Mouse (Mus musculus) forebrain, embryonic 16.5 days (tissue): ENCODE data around the gene Kctd11. TPM values are rescaled to one million over a fixed set of nuclear protein-coding genes. Genes with fewer than 3 reads are reported as not detected.

ENCODE experiments used
- ATAC-seq: fragments of 200-750 bp; cut with Nextera tagmentation; 2 replicates; pipeline ENCODE4 v1.8.0; 2017; ENCODE audit warnings: mild to moderate bottlenecking, moderate library complexity
- H3K27ac ChIP-seq: fragments of 300-500 bp; sonication (generic); 2 replicates; pipeline ENCODE4 v1.5.1; 2014; ENCODE audit warnings: low read length, control low read depth
- H3K27me3 ChIP-seq: fragments of 300-500 bp; sonication (generic); replicated peaks from 2 replicates; pipeline ENCODE4 v1.6.1; 2014; ENCODE audit warnings: low read length; ENCODE audit not compliant: control insufficient read depth, insufficient read depth
- H3K36me3 ChIP-seq: fragments of 300-500 bp; sonication (generic); 2 replicates; pipeline ENCODE4 v1.6.1; 2014; ENCODE audit not compliant: control insufficient read depth, insufficient read depth
- H3K4me1 ChIP-seq: fragments of 300-500 bp; sonication (generic); replicated peaks from 2 replicates; pipeline ENCODE4 v1.6.1; 2014; ENCODE audit warnings: low read length; ENCODE audit not compliant: control insufficient read depth, insufficient read depth
- H3K4me2 ChIP-seq: fragments of 300-500 bp; sonication (generic); 2 replicates; pipeline ENCODE4 v1.6.1; 2014; ENCODE audit warnings: mild to moderate bottlenecking, low read length, control low read depth
- H3K4me3 ChIP-seq: fragments of 300-500 bp; sonication (generic); replicated peaks from 2 replicates; pipeline ENCODE4 v1.5.1; 2014; ENCODE audit warnings: mild to moderate bottlenecking, low read length, control low read depth
- H3K9ac ChIP-seq: fragments of 300-500 bp; sonication (generic); replicated peaks from 2 replicates; pipeline ENCODE4 v1.6.1; 2014; ENCODE audit warnings: low read depth, low read length, control low read depth
- H3K9me3 ChIP-seq: fragments of 300-500 bp; sonication (generic); 2 replicates; pipeline ENCODE4 v1.6.1; 2016; ENCODE audit warnings: low read length; ENCODE audit not compliant: control insufficient read depth
- WGBS: fragments of 180-500 bp; shearing (Covaris S2); extraction: QIAGEN DNeasy Blood & Tissue Kit; methylation state at CpG from one replicate; pipeline ENCODE4 v1.1.7; 2014; 5-methylcytosine and 5-hydroxymethylcytosine counted together
- polyA plus RNA-seq: library from polyadenylated mRNA; unstranded; fragments of >200 nt; fragmentation: Nextera tagmentation; extraction: Ambion mirVana; gene quantifications from 2 replicates; pipeline ENCODE4 v1.2.1, GENCODE M21; 2015

Gene Kctd11
- polyA plus RNA-seq, 1 experiment from 2014 or later, result 1.3 TPM

DNA sequence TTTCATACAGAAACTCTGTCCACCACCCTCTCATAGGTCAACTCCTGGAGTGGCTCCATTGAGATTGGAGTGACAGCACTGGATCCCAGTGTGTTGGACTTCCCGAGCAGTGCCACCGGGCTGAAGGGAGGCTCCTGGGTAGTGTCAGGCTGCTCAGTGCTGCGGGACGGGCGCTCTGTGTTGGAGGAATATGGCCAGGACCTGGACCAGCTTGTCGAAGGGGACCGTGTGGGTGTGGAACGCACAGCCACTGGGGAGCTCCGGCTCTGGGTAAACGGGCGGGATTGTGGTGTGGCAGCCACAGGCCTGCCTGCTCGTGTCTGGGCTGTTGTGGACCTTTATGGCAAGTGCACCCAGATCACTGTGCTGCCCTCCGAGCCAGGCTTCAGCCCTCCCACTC is 21.8 kb upstream of the Kctd11 start:
- no peak overlapping the region for H3K27ac ChIP-seq
- H3K4me2 ChIP-seq, result no peak overlapping the region; the same call in 1 of the 2 replicates
- no peak overlapping the region for H3K9ac ChIP-seq
- H3K9me3 ChIP-seq, result no peaks in the 10 kb centered on the region
- peaks cover 32% of the 10 kb centered on the region for H3K36me3 ChIP-seq
- ATAC-seq, result no peak
- WGBS, result 89% methylated on average over 13 of the region's 13 CpGs
- no peak overlapping the region; the same call in 1 of the 2 replicates for H3K4me3 ChIP-seq
- H3K4me1 ChIP-seq, result peaks cover 31% of the 10 kb centered on the region
- no peaks in the 10 kb centered on the region for H3K27me3 ChIP-seq

DNA sequence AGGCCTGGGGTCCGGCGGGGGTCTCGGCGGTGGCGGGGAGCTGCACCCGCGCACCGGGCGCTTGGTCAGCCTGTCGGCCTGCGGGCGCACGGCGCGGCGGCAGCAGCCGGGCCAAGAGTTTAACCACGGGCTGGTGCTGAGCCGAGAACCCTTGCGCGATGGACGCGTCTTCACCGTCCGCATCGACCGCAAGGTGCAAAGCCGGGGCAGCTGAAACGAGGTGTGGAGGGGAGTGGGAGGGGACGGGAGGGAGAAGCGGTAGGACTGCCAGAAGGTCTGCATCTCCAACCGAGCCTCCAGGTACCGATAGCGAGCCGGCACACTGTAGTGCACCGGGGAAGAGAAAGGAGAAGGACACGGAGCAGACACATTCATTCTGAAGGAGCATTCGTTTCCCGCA is 20.8 kb upstream of the Kctd11 start:
- H3K36me3 ChIP-seq, result peaks cover 24% of the 10 kb centered on the region
- peak overlapping the region; percentile 78 for H3K4me3 ChIP-seq
- no peak for ATAC-seq
- H3K9ac ChIP-seq, result peak overlapping the region; percentile 92
- H3K27ac ChIP-seq, result peak overlapping the region; percentile 98
- no peaks in the 10 kb centered on the region for H3K27me3 ChIP-seq
- whole genome bisulfite sequencing, result under 1% methylated on average over 36 of the region's 39 CpGs
- peak overlapping the region; percentile 92 for H3K4me2 ChIP-seq
- H3K9me3 ChIP-seq, result no peaks in the 10 kb centered on the region
- H3K4me1 ChIP-seq, result peaks cover 31% of the 10 kb centered on the region

DNA sequence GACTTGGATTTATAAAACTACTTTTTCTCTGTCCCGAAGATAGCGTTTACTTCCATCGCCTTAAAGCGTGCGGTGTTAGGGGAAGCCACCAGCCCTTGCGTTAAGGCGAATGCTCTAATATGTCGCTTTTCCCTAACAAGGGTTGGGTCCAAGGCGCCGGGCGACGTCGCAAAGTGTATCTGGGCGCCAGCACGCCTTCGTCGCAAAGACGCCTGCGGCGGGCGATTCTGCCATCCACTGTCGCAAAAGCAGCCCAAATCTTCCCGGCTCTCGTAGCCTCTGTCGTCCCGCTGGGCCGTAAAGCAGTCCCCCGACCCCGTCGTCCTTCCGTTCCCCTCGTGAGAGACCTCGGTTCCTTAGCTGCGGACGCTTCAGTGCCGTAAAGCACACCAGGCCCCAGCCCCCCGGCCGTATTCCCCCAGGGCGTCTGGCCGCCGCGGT is 20.2 kb upstream of the Kctd11 start:
- peak; percentile 74 for ATAC-seq
- WGBS, result under 1% methylated on average over 40 of the region's 42 CpGs

DNA sequence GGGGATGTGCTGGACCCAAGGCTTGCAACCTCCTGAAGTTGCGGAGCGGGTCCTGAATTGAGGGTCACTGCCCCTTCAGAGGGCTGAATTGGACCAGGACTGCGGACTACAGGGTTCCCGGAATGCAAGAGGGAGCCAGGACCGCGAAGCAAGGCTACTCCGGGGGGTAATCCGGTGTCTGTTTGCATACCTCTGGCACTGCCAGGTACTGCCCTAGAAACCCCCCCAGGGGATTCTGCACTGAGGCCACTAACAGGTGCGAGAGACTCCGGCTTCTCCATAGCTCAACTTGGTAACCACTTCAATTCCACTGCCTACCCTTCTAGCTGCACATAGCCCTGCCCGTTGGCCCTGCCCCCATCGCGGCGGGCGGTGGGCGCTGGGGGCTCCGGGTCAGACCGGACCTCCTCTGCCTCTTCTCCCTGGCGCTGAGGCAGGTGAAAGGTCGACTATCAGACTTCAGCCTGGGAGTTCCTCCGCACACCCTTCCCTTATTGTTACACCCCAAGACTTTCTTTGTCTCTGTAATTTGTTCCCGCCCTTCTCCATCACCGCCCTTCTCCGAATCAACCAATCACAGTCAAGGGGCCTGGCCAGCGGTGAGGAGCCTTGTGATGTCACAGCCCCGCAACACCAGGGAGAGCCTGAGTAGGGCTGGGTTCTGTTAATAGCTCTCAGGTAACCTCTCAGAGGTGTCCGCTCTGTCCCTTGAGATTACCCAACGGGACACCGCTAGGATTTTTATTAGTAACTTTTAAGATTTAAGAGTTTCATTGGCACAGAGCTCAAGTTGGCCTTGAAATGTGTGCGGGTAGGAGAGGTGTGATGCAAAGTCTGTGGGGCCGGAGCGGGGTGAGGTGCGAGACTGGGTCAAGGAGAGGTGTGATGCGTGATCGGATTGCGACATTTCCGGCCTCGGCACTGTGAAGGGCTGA is 19.5 kb upstream of the Kctd11 start, which contains the start of the genes 2810408A11Rik and Neurl4:
TSS of gene 2810408A11Rik (minus strand) at position 517 of the 935 bp plus-strand sequence.
TSS of gene Neurl4 (plus strand) at position 602 of the 935 bp plus-strand sequence.
- H3K4me1 ChIP-seq, result peaks cover 31% of the 10 kb centered on the region
- H3K4me2 ChIP-seq, result peak within 1 kb of the TSS; percentile 92
- peak within 1 kb of the TSS; percentile 78 for H3K4me3 ChIP-seq
- peaks cover 14% of the 10 kb centered on the region for H3K36me3 ChIP-seq
- WGBS, result under 1% methylated on average over 38 of the region's 38 CpGs
- H3K27me3 ChIP-seq, result no peaks in the 10 kb centered on the region
- H3K27ac ChIP-seq, result peak within 1 kb of the TSS; percentile 98
- peak; percentile 96 for ATAC-seq
- peak within 1 kb of the TSS; percentile 92 for H3K9ac ChIP-seq
- no peaks in the 10 kb centered on the region for H3K9me3 ChIP-seq

More for the DNA sequence above, 20.2 kb upstream of the Kctd11 start:
- peak overlapping the region; percentile 78 for H3K4me3 ChIP-seq
- H3K9ac ChIP-seq, result peak overlapping the region; percentile 92
- H3K4me2 ChIP-seq, result peak overlapping the region; percentile 92
- H3K27ac ChIP-seq, result peak overlapping the region; percentile 98
- peaks cover 18% of the 10 kb centered on the region for H3K36me3 ChIP-seq
- peaks cover 31% of the 10 kb centered on the region for H3K4me1 ChIP-seq
- H3K27me3 ChIP-seq, result no peaks in the 10 kb centered on the region
- H3K9me3 ChIP-seq, result no peaks in the 10 kb centered on the region

DNA sequence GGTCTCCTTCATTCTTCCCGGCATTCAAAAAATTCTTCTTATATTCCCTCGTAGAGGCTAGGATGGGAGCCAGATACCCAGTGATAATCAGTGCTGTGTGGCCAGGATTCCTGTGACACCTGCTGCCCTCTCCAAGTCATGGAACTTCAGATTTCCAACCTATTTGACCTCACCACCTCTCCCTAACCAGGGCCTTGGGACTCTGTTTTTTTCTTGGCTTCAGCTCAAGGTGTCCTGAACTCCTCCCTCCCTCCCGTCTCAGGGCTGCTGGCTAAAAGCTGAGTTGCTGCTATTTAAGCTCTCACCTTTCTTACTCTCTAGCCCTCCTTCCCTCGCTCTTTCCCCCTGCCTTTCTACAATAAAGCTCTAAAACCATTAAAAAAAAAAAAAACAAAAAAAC is 18.7 kb upstream of the Kctd11 start:
- 13% methylated on average over 4 of the region's 4 CpGs for WGBS
- H3K27ac ChIP-seq, result peak overlapping the region; percentile 98
- H3K27me3 ChIP-seq, result no peaks in the 10 kb centered on the region
- H3K9ac ChIP-seq, result peak overlapping the region; percentile 92
- H3K9me3 ChIP-seq, result no peaks in the 10 kb centered on the region
- peak overlapping the region; percentile 92 for H3K4me2 ChIP-seq
- ATAC-seq, result no peak
- peaks cover 11% of the 10 kb centered on the region for H3K36me3 ChIP-seq
- peaks cover 31% of the 10 kb centered on the region for H3K4me1 ChIP-seq
- H3K4me3 ChIP-seq, result peak overlapping the region; percentile 78

DNA sequence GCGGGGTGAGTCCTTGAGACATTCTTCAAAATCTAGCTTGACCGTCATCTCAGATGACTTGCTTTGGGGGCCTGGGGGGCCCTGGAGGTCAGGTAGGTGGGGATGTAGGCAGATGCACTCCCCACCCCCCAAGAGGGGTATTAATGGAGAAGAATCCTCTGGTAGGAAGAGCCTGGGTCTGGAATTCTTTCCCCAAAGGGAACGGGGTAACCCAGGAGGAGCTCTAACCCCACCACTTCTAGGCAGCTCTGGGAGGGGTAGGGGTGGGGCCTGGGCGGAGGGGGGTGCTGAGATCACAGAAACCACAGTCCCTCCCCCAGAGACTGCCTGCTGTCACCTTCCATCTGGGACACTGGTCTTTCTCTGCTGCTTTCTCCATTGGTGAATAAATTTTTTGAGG is 14.1 kb upstream of the Kctd11 start, which contains the start of gene Acap1:
TSS of gene Acap1 (minus strand) at position 249 of the 400 bp plus-strand sequence.
- 76% methylated on average over 4 of the region's 4 CpGs for WGBS
- H3K27ac ChIP-seq, result no peak within 1 kb of the TSS
- no peak within 1 kb of the TSS for H3K4me2 ChIP-seq
- ATAC-seq, result no peak
- H3K4me1 ChIP-seq, result peaks cover 19% of the 10 kb centered on the region
- H3K36me3 ChIP-seq, result no peaks in the 10 kb centered on the region
- no peaks in the 10 kb centered on the region for H3K27me3 ChIP-seq
- no peak within 1 kb of the TSS for H3K4me3 ChIP-seq
- no peaks in the 10 kb centered on the region for H3K9me3 ChIP-seq
- H3K9ac ChIP-seq, result no peak within 1 kb of the TSS

DNA sequence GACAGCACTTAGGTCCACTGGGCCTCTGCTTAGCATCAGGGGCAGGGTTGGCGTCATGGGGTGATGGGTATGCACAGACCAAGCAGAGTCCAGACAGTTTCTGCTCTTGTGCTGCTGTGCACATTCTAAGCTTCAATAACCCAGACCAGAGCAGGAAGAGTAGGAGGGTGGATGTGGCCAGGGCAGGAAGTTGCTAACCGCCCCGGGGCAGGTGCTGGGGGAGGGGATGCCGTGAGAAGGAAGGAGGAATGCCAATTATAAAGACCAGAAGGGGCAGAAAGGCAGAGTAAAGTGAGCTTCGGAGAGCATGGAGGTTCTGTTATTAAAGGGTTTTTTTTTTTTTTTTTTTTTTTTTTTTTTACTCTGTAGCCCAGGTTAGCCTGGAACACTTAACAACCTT is 13.5 kb upstream of the Kctd11 start:
- H3K4me1 ChIP-seq, result peaks cover 16% of the 10 kb centered on the region
- no peak overlapping the region for H3K4me2 ChIP-seq
- no peak overlapping the region for H3K4me3 ChIP-seq
- WGBS, result 85% methylated on average over 5 of the region's 5 CpGs
- no peaks in the 10 kb centered on the region for H3K36me3 ChIP-seq
- no peak for ATAC-seq
- no peaks in the 10 kb centered on the region for H3K9me3 ChIP-seq
- H3K27ac ChIP-seq, result no peak overlapping the region
- no peaks in the 10 kb centered on the region for H3K27me3 ChIP-seq
- no peak overlapping the region for H3K9ac ChIP-seq

DNA sequence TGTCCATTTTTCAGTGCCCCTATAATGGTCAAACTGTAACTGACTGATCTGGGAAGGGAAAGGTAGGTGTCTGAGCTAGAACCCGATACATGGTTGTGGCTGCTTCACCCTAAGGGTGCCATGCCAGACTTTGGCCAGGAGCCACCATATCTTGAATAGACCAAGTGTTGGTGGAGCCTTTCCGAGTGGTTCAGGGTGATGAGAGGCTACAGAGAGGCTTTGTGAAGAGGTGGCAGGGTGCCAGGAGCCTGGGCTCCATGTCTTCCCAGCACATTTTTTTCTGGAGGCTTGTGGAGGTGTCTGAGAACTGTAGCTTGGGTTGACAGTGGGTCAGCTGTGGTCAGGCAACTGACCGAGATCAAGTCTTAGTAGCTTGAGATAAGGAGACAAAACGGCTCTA is 10.3 kb upstream of the Kctd11 start:
- Histone ChIP-seq H3K9ac (no peak overlapping the region), H3K4me2 (no peak overlapping the region), H3K36me3 (no peaks in the 10 kb centered on the region), H3K4me3 (no peak overlapping the region), H3K27me3 (no peaks in the 10 kb centered on the region), H3K4me1 (no peaks in the 10 kb centered on the region), H3K9me3 (no peaks in the 10 kb centered on the region), H3K27ac (no peak overlapping the region)
- 60% methylated on average over 4 of the region's 4 CpGs for WGBS
- no peak for ATAC-seq

DNA sequence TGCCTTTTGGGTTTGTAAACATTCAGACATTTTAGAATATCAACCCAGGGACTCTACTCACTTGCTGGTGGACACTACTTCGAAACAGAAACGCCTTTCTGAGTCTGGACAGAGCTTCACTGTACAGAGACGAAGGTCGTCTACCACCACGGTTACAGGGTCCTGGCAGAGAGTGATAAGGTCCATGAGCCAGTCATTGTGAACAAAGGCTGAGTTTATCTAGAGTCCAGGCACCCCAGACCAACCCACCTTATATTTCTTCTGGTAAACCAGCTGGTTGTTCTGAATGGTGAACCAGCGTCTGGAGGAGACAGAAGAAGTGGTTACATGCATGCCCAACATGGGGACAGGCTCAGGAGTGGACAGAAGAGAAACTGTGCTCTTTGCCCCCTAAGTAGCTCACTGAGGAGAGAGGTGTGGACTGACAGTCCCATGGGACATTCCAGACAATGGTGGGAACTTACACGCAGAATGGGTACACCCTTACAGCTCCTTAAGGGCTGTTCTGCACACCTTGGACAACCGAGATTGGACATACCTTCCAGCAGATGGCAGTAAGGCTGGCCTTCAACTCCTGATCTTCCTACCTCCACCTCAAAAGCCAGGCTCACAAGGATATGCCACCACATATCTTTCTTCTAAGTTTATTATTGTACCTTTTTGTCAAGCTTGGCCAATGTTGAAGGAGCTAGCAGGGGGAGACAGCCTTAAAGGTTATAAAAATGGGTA is 5.9 kb upstream of the Kctd11 start:
- no peak overlapping the region for H3K9ac ChIP-seq
- no peaks in the 10 kb centered on the region for H3K4me1 ChIP-seq
- no peak overlapping the region for H3K4me3 ChIP-seq
- no peak overlapping the region for H3K4me2 ChIP-seq
- no peak for ATAC-seq
- WGBS, result 74% methylated on average over 8 of the region's 8 CpGs
- H3K27me3 ChIP-seq, result 0 out of 2 replicates have a peak, but pooled peaks cover 2% of the 10 kb centered on the region
- no peaks in the 10 kb centered on the region for H3K36me3 ChIP-seq
- H3K9me3 ChIP-seq, result no peaks in the 10 kb centered on the region
- no peak overlapping the region for H3K27ac ChIP-seq
